Mouse (Mus musculus) megakaryocyte, adult 5-6 weeks (primary cell): ENCODE results near the gene Umps. TPM values are rescaled to one million over a fixed set of nuclear protein-coding genes. Genes with fewer than 3 reads are reported as not detected.

Source experiments
- ATAC-seq: 2 replicates; pipeline ENCODE4 v1.8.0; 2016; ENCODE audit warnings: mild to moderate bottlenecking, inconsistent platforms; ENCODE audit not compliant: poor library complexity, severe bottlenecking
- total RNA-seq, 2 experiments: library from RNA; stranded (forward) in 1 of 2; stranded (reverse) in 1 of 2; fragments of 153-499, 151-499 nt in 1 of 2; fragments of 221-1000, 200-1000 nt in 1 of 2; gene quantifications; 2 replicates each; pipeline versions ENCODE4 v1.2.3 to v1.2.4; 2015 to 2017

Gene Umps
- total RNA-seq (2015) (19.6 and 23.1 TPM in 2 replicates), total RNA-seq (2017) (34.8 and 35.9 TPM in 2 replicates)

- ATAC-seq = peak; percentile 93
These were observed at the start of gene Umps for GRCm38 (mm10) chr16:33966538-33967282. TSS of gene Umps (minus strand) at chr16:33967038.

DNA sequence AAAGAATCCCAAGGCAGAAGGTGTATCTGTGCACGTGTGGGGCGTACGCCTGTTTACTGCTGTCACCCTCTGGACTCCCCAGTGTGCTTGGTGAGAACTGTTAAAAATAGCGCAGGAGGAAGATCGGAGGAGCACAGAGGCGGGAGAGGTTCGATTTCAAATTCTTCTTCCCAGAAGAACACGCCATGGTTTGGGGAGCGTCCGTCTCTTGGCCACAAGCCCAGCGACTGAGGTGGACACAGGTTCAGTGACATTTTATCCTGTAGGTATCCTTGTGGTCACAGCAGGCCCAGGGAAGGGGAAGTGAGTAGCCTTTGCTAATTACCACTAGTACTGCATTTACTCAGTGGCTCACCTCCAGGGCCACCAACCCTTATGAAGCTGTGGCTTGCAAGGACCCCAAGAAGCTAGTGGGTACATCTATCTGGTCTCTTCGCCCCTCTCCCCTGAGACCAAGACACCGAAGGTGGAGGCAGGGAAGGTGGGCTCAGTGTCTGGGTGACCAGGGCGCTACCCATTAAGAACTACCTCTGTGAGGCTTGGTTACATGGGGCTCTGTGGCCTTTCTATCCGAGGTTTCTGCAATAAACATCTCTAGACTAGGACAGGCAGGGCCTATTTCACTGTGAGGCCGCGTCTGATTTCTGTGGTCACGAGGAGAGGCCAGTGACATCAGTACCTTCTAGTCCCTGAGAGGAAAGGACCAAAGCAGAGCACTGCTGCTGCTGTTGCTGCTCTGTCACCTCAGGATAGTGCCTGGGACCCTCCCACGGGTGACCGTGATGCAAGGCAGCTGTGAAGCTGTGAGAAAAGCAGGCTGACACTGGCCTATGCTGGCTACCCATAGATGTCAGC lies 45.4 kb upstream of the Umps start:
- ATAC-seq = no peak

DNA sequence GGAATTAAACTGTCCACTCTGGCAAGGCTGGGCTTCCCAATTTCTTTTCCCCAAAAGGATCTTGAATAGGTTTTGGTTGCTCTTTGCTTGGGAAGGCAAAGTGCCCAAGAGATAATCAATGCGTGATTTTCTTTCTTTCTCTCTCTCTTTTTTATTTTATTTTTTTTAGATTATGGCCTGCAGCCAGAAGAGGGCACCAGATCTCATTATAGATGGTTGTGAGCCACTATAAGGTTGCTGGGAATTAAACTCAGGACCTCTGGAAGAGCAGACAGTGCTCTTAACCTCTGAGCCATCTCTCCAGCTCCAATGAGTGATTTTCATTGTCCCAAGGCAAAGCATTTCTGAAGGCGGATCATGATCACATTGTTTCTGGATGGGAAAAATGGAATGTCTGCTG lies 42.7 kb upstream of the Umps start:
- no peak for ATAC-seq

- no peak for ATAC-seq
These were observed 39.1 kb upstream of the Umps start for GRCm38 (mm10) chr16:34005986-34006385.

- no peak for ATAC-seq
These were observed 37.3 kb upstream of the Umps start for GRCm38 (mm10) chr16:34004128-34004578.

GRCm38 (mm10) chr16:34003566-34004127 lies 36.8 kb upstream of the Umps start:
- no peak for ATAC-seq

- ATAC-seq = no peak
These were observed 33.9 kb upstream of the Umps start for GRCm38 (mm10) chr16:34000715-34001114.

DNA sequence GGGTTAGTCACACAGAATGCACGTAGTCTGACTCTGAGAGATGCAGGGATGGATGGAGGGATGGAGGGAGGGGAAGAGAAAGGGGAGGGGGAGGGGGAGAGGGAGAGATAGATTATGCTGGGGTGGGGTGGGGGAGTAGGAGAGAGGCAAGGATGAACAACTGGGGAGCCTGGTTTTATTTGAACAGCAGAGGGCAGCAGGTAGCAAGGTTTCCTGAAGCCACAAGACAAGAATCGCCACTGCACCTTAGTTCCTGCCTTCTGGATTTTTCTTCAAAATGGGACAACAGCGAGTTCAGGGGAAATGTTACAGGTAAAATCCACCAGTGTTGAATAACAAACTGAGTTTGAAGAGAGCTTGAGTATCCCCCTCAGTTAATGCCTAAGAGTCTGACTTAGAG lies 32.5 kb upstream of the Umps start:
- no peak for ATAC-seq

DNA sequence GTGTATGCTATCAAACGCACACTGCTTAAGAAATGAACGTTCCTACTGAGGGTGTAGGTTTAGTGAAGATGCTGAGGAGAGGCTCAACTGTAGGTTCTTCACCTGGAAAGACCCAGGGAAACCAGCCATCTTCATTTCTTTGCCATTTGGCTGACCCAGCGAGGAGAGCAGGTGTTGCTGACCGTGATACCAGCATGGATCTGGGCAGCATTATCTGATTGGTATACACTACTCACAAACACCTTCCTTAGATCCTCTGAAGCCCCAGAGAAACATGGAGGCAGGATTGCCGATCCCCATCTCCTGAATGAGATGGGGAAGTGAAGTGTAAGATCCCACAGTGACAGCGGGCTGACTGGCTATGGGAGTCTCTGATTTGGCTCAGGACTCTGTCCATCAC lies 31.2 kb upstream of the Umps start:
- no peak for ATAC-seq

GRCm38 (mm10) chr16:33996030-33996429 lies 29.2 kb upstream of the Umps start:
- peak; percentile 94 for ATAC-seq

DNA sequence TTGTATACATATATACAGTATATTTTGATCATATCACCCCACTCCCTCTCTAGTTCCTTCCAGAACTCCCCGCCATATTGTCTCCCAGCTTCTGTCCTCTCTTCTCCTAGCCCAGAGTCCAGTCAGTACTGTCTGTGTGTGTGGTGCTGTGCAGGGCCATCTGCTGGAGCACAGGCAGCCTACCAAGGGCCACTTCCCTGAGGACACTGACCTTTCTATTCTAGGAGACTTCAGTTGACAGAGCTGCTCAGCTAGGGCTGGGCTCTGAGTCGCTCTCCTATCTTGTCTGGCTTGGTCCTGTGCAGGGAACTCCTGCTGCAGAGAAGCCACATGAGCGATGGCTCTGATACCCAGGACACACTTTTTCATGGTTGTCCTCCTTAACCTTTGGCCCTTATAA lies 28.7 kb upstream of the Umps start:
- ATAC-seq = no peak

DNA sequence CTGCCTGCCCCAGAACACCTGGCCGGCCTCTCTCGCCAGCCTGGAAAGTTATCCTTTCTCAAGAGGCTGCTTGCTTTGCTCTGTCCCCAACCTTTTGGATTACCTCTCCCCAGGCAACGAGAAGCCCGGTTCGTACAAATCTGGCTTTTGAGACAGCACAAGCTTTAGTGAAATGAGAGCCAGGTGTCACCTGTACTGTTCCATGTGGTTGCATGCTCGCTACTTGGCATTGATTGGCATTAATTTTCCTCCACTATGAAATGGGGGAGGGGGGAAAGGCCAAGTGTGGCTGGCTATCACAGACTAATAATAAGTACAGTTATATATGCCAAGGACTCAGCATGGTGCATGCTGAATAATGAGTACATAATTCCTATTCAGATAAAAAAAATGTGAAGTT lies 27.5 kb upstream of the Umps start:
- no peak for ATAC-seq

- no peak for ATAC-seq
These were observed 23.9 kb upstream of the Umps start for GRCm38 (mm10) chr16:33990712-33991111.

- ATAC-seq = no peak
These were observed 22.3 kb upstream of the Umps start for GRCm38 (mm10) chr16:33989106-33989505.

DNA sequence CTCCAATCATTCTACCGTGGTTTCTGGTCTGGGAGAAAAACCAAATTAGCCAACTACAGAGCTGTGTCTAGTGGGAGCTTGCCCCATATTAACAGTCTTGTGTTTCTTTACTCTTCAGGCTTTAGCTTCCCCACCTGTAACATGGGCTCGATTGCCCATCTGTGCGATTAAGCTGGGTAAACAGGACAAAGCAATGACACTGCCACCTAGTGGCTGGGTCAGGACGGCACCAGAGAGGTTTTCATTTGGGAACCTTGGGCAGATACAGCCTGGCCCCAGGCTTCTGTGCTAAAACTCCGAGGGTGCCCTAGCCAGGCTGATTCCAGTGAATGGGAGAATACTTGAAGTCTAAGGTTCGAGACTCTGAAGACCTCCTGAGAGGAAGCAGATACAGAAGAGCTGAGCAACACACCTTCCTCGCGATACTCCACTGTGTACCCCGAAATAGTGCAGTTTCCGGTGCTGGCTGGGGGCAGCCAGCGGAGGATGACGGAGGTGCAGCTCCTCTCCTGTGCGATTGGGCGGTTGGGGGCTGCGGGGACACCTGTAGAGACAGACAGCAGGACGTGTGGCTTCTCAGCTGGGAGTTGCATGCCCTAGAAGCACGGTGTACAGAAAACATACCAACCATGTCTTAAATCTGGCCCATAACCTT lies 21.6 kb upstream of the Umps start:
- ATAC-seq = peak; percentile 85

DNA sequence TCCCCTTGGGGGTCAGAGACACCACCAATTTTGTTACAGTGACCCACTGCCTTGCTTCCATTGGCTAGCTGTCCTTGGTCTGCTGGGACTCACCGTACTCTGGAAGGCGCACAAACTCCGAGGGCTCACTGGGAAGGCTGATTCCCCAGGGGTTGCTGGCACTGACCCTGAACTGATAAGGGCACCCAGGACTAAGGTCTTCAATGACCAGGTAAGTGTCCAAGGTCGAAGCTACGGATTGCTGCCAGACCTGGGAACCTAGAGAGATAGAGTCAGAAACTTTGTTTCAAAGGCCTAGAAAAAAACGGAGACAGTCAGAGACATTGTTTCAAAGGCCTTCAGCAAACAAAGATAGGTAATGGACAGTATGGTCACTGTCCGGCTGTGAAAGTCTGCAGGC lies 20.2 kb upstream of the Umps start:
- ATAC-seq = no peak

DNA sequence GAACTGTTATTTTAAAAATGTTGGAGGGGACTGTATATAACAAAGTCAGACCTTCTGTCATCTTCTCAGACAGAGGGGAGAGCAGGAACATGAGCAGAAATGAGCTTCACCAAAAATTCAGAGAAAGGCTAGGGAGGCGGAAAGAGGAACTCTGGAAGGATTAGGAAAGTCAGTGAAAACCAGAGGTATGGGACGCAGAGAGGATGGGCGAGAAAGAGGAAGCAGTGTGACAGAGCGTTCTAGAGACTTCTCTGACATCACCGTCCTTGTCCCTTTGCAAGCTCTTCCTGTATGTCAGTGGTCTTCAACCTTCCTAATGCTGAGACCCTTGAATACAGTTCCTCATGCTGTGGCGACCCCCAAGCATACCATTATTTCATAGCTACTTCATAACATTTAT lies 18.5 kb upstream of the Umps start:
- peak; percentile 76 for ATAC-seq

DNA sequence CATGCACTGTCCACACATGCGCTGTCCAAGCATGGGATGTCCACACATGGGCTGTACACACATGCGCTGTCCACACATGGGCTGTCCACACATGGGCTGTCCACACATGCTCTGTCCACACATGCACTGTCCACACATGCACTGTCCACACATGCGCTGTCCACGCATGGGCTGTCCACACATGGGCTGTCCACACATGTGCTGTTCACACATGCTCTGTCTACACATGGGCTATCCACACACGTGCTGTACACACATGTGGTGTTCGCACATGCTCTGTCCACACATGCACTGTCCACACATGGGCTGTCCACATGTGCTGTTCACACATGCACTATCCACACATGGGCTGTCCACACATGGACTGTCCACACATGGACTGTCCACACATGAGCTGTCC lies 16.9 kb upstream of the Umps start:
- no peak for ATAC-seq

- no peak for ATAC-seq
These were observed 13.0 kb upstream of the Umps start for GRCm38 (mm10) chr16:33979855-33980254.

GRCm38 (mm10) chr16:33967283-33967640 lies 424 bp upstream of the Umps start:
- ATAC-seq = peak; percentile 45

DNA sequence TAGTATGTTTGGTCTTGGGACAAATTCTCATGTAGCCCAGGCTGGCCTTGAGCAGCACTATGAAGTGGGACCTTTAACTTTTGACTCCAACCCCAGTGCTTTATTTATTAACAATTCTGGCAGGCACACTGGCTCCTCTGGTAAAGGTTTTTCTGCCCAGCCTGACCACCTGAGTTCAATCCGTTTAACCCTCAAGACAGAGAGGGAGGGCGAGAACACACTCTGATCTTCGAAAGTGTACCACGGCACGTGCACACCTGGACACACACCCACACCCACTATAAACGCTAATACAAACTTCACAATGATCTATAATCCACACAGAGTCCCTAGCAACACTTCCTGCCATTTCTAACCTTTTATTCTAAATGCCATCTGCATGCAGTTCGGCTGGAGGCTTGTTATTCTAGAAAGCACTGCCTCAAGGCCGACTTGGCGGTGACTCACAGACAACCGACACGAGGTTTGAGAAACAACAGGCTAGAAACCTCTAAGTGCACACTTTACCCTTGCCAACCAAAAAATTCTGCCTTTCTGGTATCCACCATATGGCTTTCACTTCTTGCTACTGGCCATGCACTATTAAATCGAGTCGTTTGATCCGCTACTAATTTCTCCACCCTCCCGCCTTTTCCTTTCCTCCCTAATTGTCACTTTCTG lies 830 bp downstream of the Umps start:
- no peak; the same call in 1 of the 2 replicates for ATAC-seq
